Mouse (Mus musculus): ENCODE measurements around the gene Galnt13.
"Not testable (repeated sequence)": the region's sequence is repeated elsewhere in the genome, so short reads cannot be mapped to it uniquely, and the experiment has no call there.

The Galnt13 gene

GRCm38 (mm10) chr2:54435937-54436735 lies at the start of gene Galnt13:
TSS of gene Galnt13 (plus strand) at chr2:54436317.
- no peak for DNase-seq (ENCODE audit: low read depth, low spot score)

- no peak for DNase-seq (ENCODE audit: low read depth, low spot score)
Observed at GRCm38 (mm10) chr2:54431060-54431459, 5.1 kb upstream of the Galnt13 start.

- DNase-seq (ENCODE audit: low read depth, low spot score) = no peak
Observed at GRCm38 (mm10) chr2:54435380-54435779, 737 bp upstream of the Galnt13 start.

GRCm38 (mm10) chr2:54436736-54437500 lies 801 bp downstream of the Galnt13 start:
- no peak for DNase-seq (ENCODE audit: low read depth, low spot score)

GRCm38 (mm10) chr2:54437501-54437830 lies 1.3 kb downstream of the Galnt13 start:
- no peak for DNase-seq (ENCODE audit: low read depth, low spot score)

- no peak for DNase-seq (ENCODE audit: low read depth, low spot score)
Observed at GRCm38 (mm10) chr2:54442734-54443500, 6.8 kb downstream of the Galnt13 start.

- DNase-seq (ENCODE audit: low read depth, low spot score) = no peak
Observed at GRCm38 (mm10) chr2:54483426-54483825, 47.3 kb downstream of the Galnt13 start.

GRCm38 (mm10) chr2:54522989-54523388 lies 86.9 kb downstream of the Galnt13 start:
- no peak for DNase-seq (ENCODE audit: low read depth, low spot score)

GRCm38 (mm10) chr2:54527073-54527472 lies 91.0 kb downstream of the Galnt13 start:
- DNase-seq (ENCODE audit: low read depth, low spot score) = no peak

- DNase-seq (ENCODE audit: low read depth, low spot score) = no peak
Observed at GRCm38 (mm10) chr2:54558357-54559153, 122.4 kb downstream of the Galnt13 start.

GRCm38 (mm10) chr2:54565068-54565467 lies 129.0 kb downstream of the Galnt13 start:
- no peak for DNase-seq (ENCODE audit: low read depth, low spot score)

GRCm38 (mm10) chr2:54567186-54567585 lies 131.1 kb downstream of the Galnt13 start:
- DNase-seq (ENCODE audit: low read depth, low spot score) = no peak

GRCm38 (mm10) chr2:54567632-54568031 lies 131.5 kb downstream of the Galnt13 start:
- DNase-seq (ENCODE audit: low read depth, low spot score) = no peak

GRCm38 (mm10) chr2:54713817-54714216 lies 277.7 kb downstream of the Galnt13 start:
- DNase-seq (ENCODE audit: low read depth, low spot score) = not testable (repeated sequence)

- no peak for DNase-seq (ENCODE audit: low read depth, low spot score)
Observed at GRCm38 (mm10) chr2:54751232-54751631, 315.1 kb downstream of the Galnt13 start.

GRCm38 (mm10) chr2:54759781-54760180 lies 323.7 kb downstream of the Galnt13 start:
- no peak for DNase-seq (ENCODE audit: low read depth, low spot score)

- no peak for DNase-seq (ENCODE audit: low read depth, low spot score)
Observed at GRCm38 (mm10) chr2:54778790-54779273, 342.7 kb downstream of the Galnt13 start.

GRCm38 (mm10) chr2:54813670-54814256 lies 377.6 kb downstream of the Galnt13 start:
- no peak for DNase-seq (ENCODE audit: low read depth, low spot score)

GRCm38 (mm10) chr2:54841245-54841644 lies 405.1 kb downstream of the Galnt13 start:
- no peak for DNase-seq (ENCODE audit: low read depth, low spot score)

GRCm38 (mm10) chr2:54906282-54907060 lies 470.4 kb downstream of the Galnt13 start:
- DNase-seq (ENCODE audit: low read depth, low spot score) = no peak

Data from skeletal muscle tissue, adult 2 months (tissue).